Mouse (Mus musculus) spleen, postnatal 10 days (tissue): ENCODE data around the gene Lcn2.

Source experiments
- DNase-seq, 2 experiments: peaks; one replicate each; pipeline ENCODE4 v3.0.0; 2021 to 2022; ENCODE audit warnings: low spot score in 2 of 2

Gene Lcn2

GRCm38 (mm10) chr2:32387706-32388490 is at the start of gene Lcn2:
Gene Lcn2 (minus strand): TSS chr2:32388252.
- DNase-seq = no peak

DNA sequence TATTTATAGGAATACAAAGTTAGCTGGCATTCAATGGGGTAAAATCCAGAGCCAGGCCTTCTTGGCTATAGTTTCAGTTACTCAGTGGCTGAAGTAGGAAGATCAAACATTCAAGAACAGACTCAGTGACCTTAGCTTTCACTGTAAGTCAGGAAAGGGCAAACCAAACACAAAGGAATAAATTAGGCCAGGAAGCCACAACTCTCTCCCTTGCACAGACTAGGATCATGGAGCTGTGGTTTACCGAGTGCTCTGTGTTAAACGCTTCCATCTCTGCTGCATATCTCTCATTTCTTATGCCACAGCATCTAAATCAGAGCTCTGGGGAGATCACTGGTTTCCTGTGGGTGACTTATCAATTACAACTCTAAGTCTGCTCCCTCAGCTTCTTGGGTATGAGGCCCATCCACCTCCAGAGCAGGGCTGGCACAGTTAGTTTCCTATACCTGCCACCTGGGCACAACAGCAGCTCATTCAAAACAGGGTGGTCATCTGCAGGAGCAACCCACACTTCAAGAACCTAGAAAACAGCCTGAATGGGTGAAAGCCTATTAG is 49.6 kb upstream of the Lcn2 start:
- no peak for DNase-seq

DNA sequence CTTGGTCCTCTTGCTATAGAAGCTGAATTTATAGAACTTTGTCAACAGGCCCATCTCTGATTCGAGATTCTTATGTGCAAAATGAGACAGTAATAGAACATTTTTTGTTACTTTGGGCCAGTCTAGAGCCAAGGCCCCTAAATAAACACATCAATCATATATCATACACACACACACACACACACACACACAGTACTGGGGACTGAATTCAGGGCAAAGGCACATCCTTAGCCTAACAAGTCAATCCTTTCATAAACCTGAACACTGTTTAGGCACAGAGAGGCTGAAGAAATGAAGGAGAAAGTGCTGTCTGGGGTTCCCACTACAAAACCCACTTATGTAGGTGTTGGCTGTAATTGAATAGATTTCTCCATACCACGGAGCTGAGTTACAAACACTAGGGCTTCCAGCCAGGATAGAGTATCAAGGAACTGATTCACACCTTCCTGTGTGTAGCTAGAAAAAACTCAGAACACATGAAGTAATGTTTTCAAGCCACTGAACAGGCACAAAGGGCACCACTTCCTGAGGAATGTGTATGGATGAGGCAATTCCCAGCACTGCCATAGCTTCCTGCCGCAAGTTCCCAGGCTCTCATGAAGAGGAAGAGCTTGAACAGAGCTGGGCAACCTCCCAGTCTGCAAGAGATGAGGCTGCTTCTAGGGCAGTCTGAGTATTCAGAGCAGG is 48.8 kb upstream of the Lcn2 start:
- DNase-seq = no peak

DNA sequence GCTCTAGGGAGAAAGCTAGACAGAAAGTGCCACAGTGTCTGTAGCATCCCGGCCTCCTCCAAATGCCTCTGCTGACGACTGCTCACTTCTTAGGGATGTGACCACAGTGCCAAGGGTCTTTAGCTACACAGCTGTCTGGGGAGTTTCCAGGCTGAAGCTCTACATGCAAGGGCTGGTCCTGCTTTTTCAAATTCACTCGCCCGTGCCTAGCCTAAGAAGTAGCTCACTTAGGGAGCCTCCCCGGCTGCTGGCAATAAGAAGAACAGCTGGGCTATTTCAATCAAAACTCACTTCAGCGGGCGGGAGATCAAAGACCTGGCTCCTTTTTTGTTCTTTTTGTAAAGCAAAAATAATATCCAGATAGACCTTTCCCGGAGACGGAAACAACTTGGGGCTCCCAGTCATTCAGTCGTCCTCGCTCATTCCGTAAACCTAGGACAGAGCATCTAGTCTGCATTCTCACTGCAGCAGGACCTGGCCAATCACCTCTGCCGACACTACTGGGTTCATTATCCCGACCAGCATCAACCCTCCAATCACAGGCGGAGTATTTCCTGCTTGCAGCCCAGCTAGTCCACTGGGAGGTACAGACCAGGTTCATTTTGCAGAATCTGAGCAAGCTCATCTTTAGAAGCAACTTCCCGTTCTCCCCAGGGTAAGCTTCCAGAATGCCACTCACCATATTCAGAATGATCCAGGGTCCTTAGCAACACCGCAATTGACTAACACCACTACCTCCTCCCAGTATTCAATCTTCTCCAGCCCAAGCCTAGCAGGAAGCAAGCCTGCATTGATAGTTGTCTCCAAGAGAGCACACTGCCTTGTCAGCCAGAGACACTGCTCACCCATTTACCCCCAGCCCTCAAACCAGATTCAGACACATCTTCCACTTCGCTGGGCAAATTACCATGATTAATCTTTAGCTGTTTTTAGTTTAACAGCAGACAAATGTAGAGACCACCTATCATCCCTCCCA is 42.9 kb upstream of the Lcn2 start:
- no peak for DNase-seq

GRCm38 (mm10) chr2:32429215-32429891 is 41.3 kb upstream of the Lcn2 start:
- DNase-seq = no peak

DNA sequence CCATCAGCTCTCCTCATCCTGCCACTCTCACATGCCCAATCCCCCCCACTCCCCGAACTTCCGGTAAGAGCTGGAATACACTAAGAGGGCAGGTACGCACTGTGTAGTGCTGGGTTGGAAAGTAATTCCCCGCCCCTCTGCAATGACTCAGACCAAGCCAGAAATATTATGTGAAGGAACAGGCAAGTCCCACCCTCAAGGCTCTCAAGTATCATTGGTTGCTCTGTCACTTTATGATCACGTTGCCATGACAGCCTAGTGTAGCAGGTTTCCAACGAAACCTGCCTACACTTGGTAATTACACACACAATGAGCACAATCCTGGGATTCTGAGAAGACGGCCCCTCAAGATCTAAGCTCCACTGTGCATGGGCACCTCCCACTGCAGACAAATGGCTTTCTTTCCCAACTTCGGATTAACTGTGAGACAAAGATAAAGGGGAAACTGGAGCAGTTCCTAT is 40.2 kb upstream of the Lcn2 start:
- no peak for DNase-seq

GRCm38 (mm10) chr2:32427720-32428119 is 39.7 kb upstream of the Lcn2 start:
- DNase-seq = no peak

- DNase-seq = no peak
These were observed 38.1 kb upstream of the Lcn2 start for GRCm38 (mm10) chr2:32426141-32426540.

- DNase-seq = no peak
These were observed 37.5 kb upstream of the Lcn2 start for GRCm38 (mm10) chr2:32425568-32425967.

GRCm38 (mm10) chr2:32424796-32425195 is 36.7 kb upstream of the Lcn2 start:
- no peak for DNase-seq

DNA sequence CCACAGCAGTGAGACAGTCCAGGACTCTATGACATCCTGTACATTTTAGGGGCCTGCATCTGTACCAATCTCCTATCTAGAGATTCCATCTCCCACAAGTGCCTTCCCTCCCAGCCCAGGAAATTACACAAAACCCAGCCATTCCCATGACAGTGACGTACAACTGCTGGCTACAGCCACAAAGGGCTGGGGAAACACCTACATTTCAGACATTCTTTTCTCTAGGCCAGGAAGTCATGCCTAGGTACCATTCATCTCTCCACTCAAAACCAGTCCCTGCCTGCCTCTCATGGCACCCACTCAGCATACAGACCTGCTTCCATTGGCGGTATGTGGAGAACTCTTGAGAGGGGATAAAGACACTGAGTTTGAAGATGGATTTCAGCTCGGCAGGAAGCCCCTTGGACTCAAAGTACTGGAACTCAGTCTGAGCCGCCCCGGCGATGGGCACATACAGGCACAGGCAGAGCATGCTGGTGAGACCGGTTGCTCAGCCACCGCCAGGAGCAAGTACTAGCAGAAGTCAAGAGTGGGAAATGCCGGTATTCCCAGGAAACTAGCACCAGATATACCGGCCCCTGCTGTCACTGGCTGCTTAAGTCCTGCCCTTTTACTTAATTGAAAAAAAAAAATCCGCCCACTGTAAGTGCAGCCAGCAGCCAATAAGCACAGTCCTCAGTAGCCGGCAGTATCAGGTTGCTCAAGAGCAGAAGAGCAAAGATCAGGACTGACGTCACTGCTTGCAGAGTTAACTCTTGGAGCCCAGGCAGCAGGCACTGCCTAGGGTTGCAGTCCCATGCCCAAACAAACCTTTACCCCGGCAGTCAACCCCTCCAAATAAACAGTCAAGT is 35.7 kb upstream of the Lcn2 start:
- peak in 1 of 2 experiments; percentile 40 for DNase-seq

DNA sequence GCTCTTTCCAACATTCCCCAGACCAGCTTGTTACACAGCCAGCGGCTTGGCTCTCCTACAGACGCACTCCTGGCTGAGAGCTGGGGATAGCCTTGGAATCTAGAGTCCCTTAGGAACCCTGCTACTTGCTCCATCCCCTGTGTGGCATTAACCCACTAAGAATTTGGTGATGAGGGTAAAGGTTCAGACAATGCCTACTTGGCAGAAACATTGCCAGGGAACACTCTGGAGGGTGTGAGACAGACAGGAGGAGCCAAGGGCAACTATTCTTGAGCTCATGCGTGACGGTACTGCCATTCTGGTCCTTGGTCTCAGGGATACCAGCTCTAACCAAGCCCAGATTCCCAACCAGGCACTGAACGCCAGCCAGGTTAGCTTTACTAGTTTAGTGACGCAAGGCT is 33.8 kb upstream of the Lcn2 start:
- no peak for DNase-seq

GRCm38 (mm10) chr2:32420647-32421046 is 32.6 kb upstream of the Lcn2 start:
- no peak for DNase-seq

DNA sequence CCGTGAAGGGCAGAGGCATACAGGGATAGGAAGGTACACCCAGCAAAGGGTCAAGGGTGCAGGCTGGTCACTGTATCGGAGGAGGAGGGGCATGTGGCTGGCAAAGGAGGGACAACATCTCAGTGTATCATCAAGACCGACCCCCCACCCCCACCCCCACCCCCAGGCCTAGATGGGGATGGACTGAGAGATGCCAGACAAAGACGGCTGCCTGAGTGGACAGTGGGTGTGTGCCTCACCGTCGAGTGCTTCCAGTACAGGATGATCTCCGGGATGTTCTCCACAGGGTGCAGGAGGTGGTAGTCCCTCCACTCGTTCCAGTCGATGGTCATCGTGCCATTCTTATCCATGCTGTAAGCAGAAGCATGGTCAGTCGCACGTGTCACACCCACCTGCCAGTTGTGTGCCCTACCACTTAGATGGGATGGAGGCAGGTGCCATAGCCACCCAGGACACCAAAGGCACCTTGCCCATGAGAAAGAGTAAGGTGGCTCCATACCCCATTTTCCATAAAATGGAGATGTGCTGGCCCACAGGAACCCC is 32.1 kb upstream of the Lcn2 start:
- DNase-seq = no peak

DNA sequence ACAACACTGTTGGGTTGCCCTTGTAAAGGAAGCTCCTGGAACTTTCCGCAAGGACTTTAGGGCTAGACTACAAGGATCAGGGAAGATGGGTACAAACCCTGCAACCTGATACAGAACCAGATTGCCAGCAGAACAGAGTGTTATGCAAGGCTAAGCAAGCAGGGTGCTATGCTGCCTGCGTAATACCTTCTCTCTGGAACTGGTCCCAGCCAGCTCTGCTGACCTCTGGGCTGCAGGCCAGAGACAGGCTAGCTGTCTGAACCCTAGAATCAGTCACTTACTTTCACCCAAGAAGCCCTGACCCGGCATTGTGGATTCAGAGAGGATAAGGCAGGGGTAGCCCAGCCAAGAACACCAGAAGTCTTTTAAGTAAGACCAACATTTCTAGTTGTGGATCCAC is 31.3 kb upstream of the Lcn2 start:
- DNase-seq = no peak

DNA sequence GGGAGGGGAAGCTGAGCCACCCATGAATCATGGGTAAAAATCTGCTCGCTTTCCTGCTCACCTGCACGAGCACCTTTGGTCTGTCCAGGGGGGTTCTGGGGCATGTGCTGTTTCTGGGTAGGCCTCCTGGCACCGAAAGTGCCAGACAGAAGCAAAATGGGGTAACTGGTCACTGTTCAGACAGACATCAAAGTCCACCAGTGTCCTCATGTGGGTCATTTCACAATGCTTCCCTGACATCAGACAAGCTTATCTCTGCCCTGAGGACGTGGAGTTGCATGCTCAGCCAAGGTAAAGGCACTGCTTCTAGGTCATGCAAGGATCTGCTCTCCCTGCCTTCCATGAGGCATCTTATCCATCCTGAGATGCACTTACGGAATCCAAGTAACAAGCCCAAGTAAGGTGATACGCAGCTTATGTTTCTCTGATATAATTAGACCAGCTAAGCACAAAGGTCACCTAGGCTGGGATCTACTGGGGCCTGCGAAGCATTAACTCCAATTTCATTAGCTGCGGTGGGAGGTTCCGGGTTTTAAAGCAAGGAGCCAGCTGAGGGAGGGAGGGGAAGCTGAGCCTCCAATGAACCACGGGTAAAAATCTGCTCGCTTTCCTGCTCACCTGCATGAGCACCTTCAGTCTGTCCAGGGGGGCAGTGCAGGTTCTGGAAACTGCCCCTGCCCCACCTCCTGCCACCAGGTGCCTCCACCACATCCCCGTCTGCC is 30.5 kb upstream of the Lcn2 start:
- no peak for DNase-seq

DNA sequence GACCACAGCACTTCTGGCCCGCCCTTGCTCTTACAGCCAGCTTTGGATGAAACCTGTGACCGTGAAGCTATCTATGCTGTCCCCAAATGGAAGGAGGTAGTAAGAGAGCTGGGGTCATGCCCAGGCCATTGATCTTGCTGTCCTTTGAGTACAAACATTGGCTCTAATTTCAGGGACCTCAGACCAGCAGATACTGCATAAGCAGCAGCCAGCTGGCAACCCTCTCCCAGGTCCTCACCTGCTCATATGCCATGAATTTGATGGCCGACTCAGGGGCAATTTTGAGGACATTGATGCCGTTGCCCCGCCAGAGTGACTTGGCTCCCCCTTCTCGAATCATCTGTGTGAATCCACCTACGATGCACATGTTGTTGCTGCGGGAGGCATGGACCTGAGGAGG is 29.4 kb upstream of the Lcn2 start:
- DNase-seq = no peak

DNA sequence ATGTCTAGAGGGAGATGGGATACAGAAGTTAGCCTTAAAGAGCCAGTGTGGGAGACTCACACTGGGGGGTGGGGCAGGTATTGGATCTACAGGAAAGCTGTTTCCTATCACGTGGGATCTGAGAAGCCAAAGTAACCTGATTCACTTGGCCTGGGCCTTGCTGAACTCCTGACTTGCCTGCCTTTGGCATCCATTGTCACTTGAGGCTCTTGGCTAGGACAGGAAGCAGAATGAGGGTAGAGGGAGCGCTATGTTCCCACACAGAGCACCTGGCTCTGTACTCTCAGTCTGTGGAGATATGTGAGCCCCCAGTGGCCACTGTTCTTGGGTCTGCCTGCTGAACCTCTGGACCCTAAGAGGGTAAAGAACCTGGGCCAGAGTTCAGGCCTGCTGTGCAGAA is 28.5 kb upstream of the Lcn2 start:
- no peak for DNase-seq

GRCm38 (mm10) chr2:32415801-32416200 is 27.7 kb upstream of the Lcn2 start:
- no peak for DNase-seq
